Mouse (Mus musculus) stomach, postnatal 0 days (tissue): Measurements from ENCODE around the gene Zfp362.

Source experiments
- CTCF ChIP-seq: IDR thresholded peaks from 2 replicates; pipeline ENCODE4 v1.5.1; 2016; ENCODE audit warnings: antibody characterized with exemption, low read depth, mild to moderate bottlenecking, moderate library complexity
- EP300 ChIP-seq: optimal IDR thresholded peaks from 2 replicates; pipeline ENCODE3; 2016; ENCODE audit warnings: antibody characterized with exemption

DNA sequence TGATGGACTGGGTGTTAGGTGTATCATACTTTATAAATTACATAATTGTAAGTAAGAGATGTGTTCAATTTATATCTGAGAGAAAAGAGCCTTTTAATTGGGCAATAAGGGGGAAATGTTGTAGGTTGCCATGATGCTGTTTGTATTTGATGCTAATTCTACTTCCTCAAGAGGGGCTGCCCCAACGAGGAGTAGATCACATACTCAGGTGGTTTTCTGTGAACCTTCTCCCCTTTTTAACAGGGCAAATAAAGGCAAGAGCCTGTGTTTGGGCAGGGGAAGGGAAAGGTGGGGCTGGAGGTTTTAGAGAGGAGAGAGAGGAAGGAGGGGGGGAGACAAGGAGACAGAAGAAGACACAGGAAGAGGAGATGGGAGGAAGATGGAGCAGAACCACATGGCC lies 65.0 kb downstream of the Zfp362 start:
- no peak for TF ChIP-seq CTCF
- TF ChIP-seq EP300 = no peak
